Mouse (Mus musculus) bone marrow macrophage, adult 2 months (primary cell): ENCODE results near the gene 0610037L13Rik.

Experiments used
- CTCF ChIP-seq: IDR thresholded peaks from 2 replicates; pipeline ENCODE4 v1.5.1; 2012; ENCODE audit warnings: low read depth, mild to moderate bottlenecking, low read length, moderate library complexity
- POLR2A ChIP-seq: IDR thresholded peaks from 2 replicates; pipeline ENCODE4 v1.6.1; 2012; ENCODE audit warnings: mild to moderate bottlenecking, low read depth, low read length, borderline replicate concordance

GRCm38 (mm10) chr4:107858995-107859394, 30.6 kb upstream of the 0610037L13Rik start:
- TF ChIP-seq CTCF (no peak), POLR2A (no peak)
